Comparison of ENCODE assay signal across 8 mouse cellular contexts in genomic region chr3:27984620-27985019, GRCm38 (mm10). TPM values are rescaled to one million over a fixed set of nuclear protein-coding genes. Genes with fewer than 3 reads are reported as not detected.
DNase-seq lines count a peak whose midpoint lies in the region; ATAC-seq and TF ChIP-seq lines count a peak whose summit lies in the region.

No protein-coding gene starts in this region.

- H3ac ChIP-seq in myocyte (ENCODE audit: control insufficient read depth, insufficient read length) = no peak overlapping the region

- DNase-seq in left cerebral cortex, adult 2 months (ENCODE audit: extremely low spot score in 1 of 2, low spot score in 2 of 2) = no peak
- no peak for DNase-seq in left cerebral cortex, postnatal 25 days (ENCODE audit: low spot score in 2 of 2)
- no peak for DNase-seq in forebrain, embryonic 14.5 days (ENCODE audit: low spot score)
- no peak for DNase-seq in thymus, postnatal 0 days (ENCODE audit: low spot score)
- no peak for DNase-seq in layer of hippocampus, adult 9-11 months
- DNase-seq in urinary bladder, postnatal 10 days (ENCODE audit: low spot score) = no peak

- H3K4me1 ChIP-seq in forebrain, embryonic 14.5 days (ENCODE audit: control insufficient read depth, insufficient read depth, low read length) = peaks cover 8% of the 10 kb centered on the region
- H3K4me1 ChIP-seq in intestine, embryonic 15.5 days (replicated peaks) = peaks cover 12% of the 10 kb centered on the region

- no peaks in the 10 kb centered on the region for H3K36me3 ChIP-seq in forebrain, embryonic 14.5 days (ENCODE audit: control insufficient read depth, insufficient read depth, low read length)
- no peaks in the 10 kb centered on the region for H3K36me3 ChIP-seq in intestine, embryonic 15.5 days
- no peaks in the 10 kb centered on the region for H3K36me3 ChIP-seq in myocyte (ENCODE audit: control insufficient read depth, insufficient read depth)

- H3K27ac ChIP-seq in left cerebral cortex, adult 2 months = peak overlapping the region; percentile 22; the same call in 1 of the 2 replicates
- peak overlapping the region; percentile 48; the same call in 1 of the 2 replicates for H3K27ac ChIP-seq in forebrain, embryonic 14.5 days (ENCODE audit: low read depth, low read length)
- no peak overlapping the region for H3K27ac ChIP-seq in intestine, embryonic 15.5 days

- H3K79me2 ChIP-seq in myocyte (ENCODE audit: control insufficient read depth, insufficient read depth) = no peaks in the 10 kb centered on the region

- no peaks in the 10 kb centered on the region for H3K9me3 ChIP-seq in forebrain, embryonic 14.5 days (replicated peaks; ENCODE audit: control insufficient read depth, low read length)
- no peaks in the 10 kb centered on the region for H3K9me3 ChIP-seq in intestine, embryonic 15.5 days

- H3K9ac ChIP-seq in forebrain, embryonic 14.5 days (ENCODE audit: low read length) = peak overlapping the region; percentile 2; the same call in 1 of the 2 replicates
- 0 out of 2 replicates have a peak overlapping the region, but pooled peaks have one; percentile 11 for H3K9ac ChIP-seq in intestine, embryonic 15.5 days

- WGBS in forebrain, embryonic 14.5 days = 34% methylated on average over 4 of the region's 4 CpGs
- 68% methylated on average over 4 of the region's 4 CpGs for WGBS in intestine, embryonic 15.5 days

- H3K4me3 ChIP-seq in left cerebral cortex, adult 2 months = peak overlapping the region; percentile 22
- H3K4me3 ChIP-seq in forebrain, embryonic 14.5 days (ENCODE audit: low read depth, low read length) = peak overlapping the region; percentile 15
- peak overlapping the region; percentile 40 for H3K4me3 ChIP-seq in intestine, embryonic 15.5 days (replicated peaks)
- peak overlapping the region; percentile 14 for H3K4me3 ChIP-seq in myocyte

- TF ChIP-seq CTCF in left cerebral cortex, adult 2 months (IDR thresholded peaks at IDR 0.05) = no peak

- peak overlapping the region; percentile 45 for H3K4me2 ChIP-seq in forebrain, embryonic 14.5 days (ENCODE audit: low read length)
- H3K4me2 ChIP-seq in intestine, embryonic 15.5 days (replicated peaks) = peak overlapping the region; percentile 56
- H3K4me2 ChIP-seq in myocyte (ENCODE audit: low read depth) = peak overlapping the region; percentile 74

- ATAC-seq in forebrain, embryonic 14.5 days = no peak
- no peak for ATAC-seq in intestine, embryonic 15.5 days

- intact Hi-C loops in left cerebral cortex, adult 2 months (cut with DNase I) = loop anchor here (1.0 to 5.0 kb wide), 3 partner anchors 55 to 763 kb away; no protein-coding TSS in a partner anchor
- intact Hi-C loops in left cerebral cortex, postnatal 25 days (cut with DNase I) = loop anchor here (5.0 kb wide), 1 partner anchor 53 kb away; no protein-coding TSS in a partner anchor

- no peaks in the 10 kb centered on the region for H3K27me3 ChIP-seq in forebrain, embryonic 14.5 days (replicated peaks; ENCODE audit: control insufficient read depth, insufficient read depth, low read length)
- H3K27me3 ChIP-seq in intestine, embryonic 15.5 days (replicated peaks) = no peaks in the 10 kb centered on the region
- H3K27me3 ChIP-seq in myocyte (ENCODE audit: control insufficient read depth, insufficient read depth, insufficient read length) = no peaks in the 10 kb centered on the region

- no peak for TF ChIP-seq POLR2A in myocyte (IDR thresholded peaks at IDR 0.05; ENCODE audit: insufficient read length, low read depth)

TF ChIP-seq in myocyte, 11 proteins besides CTCF, POLR2A, EP300 and RAD21:
- TF ChIP-seq SRF (IDR thresholded peaks at IDR 0.05; ENCODE audit: control insufficient read depth, insufficient read length, low read depth) (no peak), TCF3 (IDR thresholded peaks at IDR 0.05; ENCODE audit: insufficient read length, low read depth) (no peak), MYOG (IDR thresholded peaks at IDR 0.05; ENCODE audit: control insufficient read depth in 1 of 3, insufficient read depth in 1 of 3, insufficient read length in 2 of 3, low read depth in 2 of 3) (no peak), POLR2AphosphoS2 (IDR thresholded peaks at IDR 0.05; ENCODE audit: insufficient read length, low read depth) (no peak), MAX (IDR thresholded peaks at IDR 0.05; ENCODE audit: low read depth) (no peak), CEBPB (IDR thresholded peaks at IDR 0.05; ENCODE audit: insufficient read depth, poor library complexity, severe bottlenecking) (no peak), E2F4 (IDR thresholded peaks at IDR 0.05; ENCODE audit: insufficient read depth) (no peak), MYOD1 (IDR thresholded peaks at IDR 0.05; ENCODE audit: control insufficient read depth in 1 of 3, insufficient read length in 2 of 3, low read depth in 2 of 3) (no peak), TCF12 (IDR thresholded peaks at IDR 0.05; ENCODE audit: insufficient read depth, poor library complexity, severe bottlenecking) (no peak), USF1 (IDR thresholded peaks at IDR 0.05; ENCODE audit: low read depth) (no peak)

RNA-seq across cellular contexts. Expression of gene Pld1, which starts 46.1 kb away (rescaled TPM):
- total RNA-seq in left cerebral cortex, adult 2 months (2021) = 1 to 10 TPM; 7.4 to 7.5 TPM
- total RNA-seq in left cerebral cortex, postnatal 25 days (2021) = 1 to 10 TPM; 8.1 to 9.8 TPM
- polyA plus RNA-seq in forebrain, embryonic 14.5 days (2014; fragmentation: Nextera tagmentation; extraction: Ambion mirVana) = 2.0 and 2.5 TPM in 2 replicates
- 14.9 and 17.0 TPM in 2 replicates for polyA plus RNA-seq in intestine, embryonic 15.5 days (2015; fragmentation: Nextera tagmentation; extraction: Ambion mirVana)
- polyA plus RNA-seq in myocyte (2012; fragmentation: generic; extraction: Trizol) = 6.5 TPM
- polyA plus RNA-seq in thymus, postnatal 0 days (2015; fragmentation: Nextera tagmentation; extraction: Ambion mirVana) = 3.6 and 4.8 TPM in 2 replicates
